Mouse (Mus musculus): ENCODE measurements around the gene Atp6v0b. TPM values are rescaled to one million over a fixed set of nuclear protein-coding genes. Genes with fewer than 3 reads are reported as not detected.

Atp6v0b gene
- polyA plus RNA-seq, 1 experiment from 2014 or later, result 233 TPM

DNA sequence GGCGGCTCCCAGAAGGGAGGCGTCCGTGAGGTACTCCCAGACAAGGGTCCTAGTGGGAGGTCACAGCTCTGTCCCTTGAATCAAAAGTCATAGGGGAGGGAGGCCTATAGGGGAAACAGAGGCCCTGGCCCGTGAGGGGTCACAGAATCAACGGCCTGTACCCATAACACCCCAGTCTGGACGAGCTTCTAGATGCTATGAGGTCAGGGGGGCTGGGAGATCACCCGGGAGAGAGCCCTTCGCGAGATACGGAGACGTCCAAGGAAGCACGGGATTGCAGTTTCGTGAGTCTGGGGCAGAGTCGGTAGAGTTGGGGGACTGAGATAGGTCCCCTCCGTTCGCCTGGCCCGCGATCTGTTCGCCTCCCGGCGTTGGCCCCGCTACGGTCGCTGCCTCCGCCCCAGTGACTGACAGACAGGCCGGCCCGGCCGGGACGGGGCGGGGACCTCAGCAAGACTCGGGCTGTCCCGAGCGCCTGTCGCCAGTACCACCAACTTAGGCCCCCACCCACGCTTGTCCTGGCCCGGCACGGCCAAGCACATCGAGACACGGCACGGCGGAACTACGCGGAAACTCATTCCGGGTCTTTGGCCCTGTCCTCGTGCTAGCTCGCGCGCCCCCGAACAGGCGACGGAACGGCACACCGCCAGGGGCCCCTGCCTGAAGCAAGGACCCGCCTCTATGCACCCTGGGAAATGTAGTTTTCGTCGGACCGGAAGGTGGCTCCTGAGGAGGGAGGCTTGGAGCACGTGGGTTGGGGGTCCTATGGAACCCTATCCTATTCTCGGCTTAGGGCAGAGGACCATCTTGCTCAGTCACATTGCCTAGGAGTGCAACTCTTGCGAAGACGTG is 27.7 kb upstream of the Atp6v0b start, which contains the start of gene Ipo13:
Gene Ipo13, minus strand, starts transcription at position 409 of the 852 bp plus-strand sequence.
- DNase-seq (ENCODE audit: low spot score), result peak; percentile 98
- WGBS, result under 1% methylated on average over 61 of the region's 61 CpGs
- peaks cover 9% of the 10 kb centered on the region; the same call in 1 of the 2 replicates for H3K4me1 ChIP-seq (replicated peaks; ENCODE audit: control insufficient read depth, insufficient read depth, low read length)
- no peaks in the 10 kb centered on the region for H3K36me3 ChIP-seq (ENCODE audit: control insufficient read depth, insufficient read depth, low read length)
- peak; percentile 96 for ATAC-seq (ENCODE audit: low FRiP score)
- peak within 1 kb of the TSS; percentile 61 for H3K27ac ChIP-seq (ENCODE audit: low read depth, low read length)
- peak within 1 kb of the TSS; percentile 99 for H3K4me2 ChIP-seq (replicated peaks; ENCODE audit: low read depth, low read length)
- peak within 1 kb of the TSS; percentile 85 for H3K4me3 ChIP-seq (ENCODE audit: low read depth, low read length)
- H3K9ac ChIP-seq (ENCODE audit: low read depth, low read length), result peak within 1 kb of the TSS; percentile 85
- H3K27me3 ChIP-seq (ENCODE audit: control insufficient read depth, insufficient read depth, low read length), result no peaks in the 10 kb centered on the region
- no peaks in the 10 kb centered on the region for H3K9me3 ChIP-seq (ENCODE audit: control insufficient read depth, low read length)

DNA sequence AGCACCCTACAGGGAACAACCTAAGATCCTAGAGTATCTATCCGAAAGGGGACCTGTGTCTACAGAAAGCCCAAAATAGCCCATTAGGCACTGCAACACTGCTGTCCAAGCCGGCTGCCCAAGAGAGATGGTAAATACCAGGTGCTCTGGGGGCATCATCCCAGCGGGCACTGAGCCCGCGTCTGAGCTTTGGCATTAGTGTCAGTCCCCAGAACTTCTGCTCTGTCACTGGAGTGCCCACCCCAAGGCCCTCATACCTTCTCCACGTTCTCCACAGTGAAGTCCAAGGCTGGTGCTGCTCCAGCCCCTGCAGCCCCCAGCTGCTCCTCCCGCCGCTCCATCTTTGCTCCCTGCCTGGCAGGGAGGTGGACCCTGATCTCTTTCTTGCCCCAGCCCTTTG is 26.9 kb upstream of the Atp6v0b start:
- H3K27ac ChIP-seq (ENCODE audit: low read depth, low read length), result no peak overlapping the region
- peak overlapping the region; percentile 85 for H3K4me3 ChIP-seq (ENCODE audit: low read depth, low read length)
- WGBS, result 13% methylated on average over 8 of the region's 8 CpGs
- H3K4me1 ChIP-seq (replicated peaks; ENCODE audit: control insufficient read depth, insufficient read depth, low read length), result peaks cover 9% of the 10 kb centered on the region; the same call in 1 of the 2 replicates
- DNase-seq (ENCODE audit: low spot score) (peak; percentile 11), ATAC-seq (ENCODE audit: low FRiP score) (no peak; the same call in 1 of the 2 replicates)
- peak overlapping the region; percentile 85 for H3K9ac ChIP-seq (ENCODE audit: low read depth, low read length)
- peak overlapping the region; percentile 99 for H3K4me2 ChIP-seq (replicated peaks; ENCODE audit: low read depth, low read length)
- no peaks in the 10 kb centered on the region for H3K27me3 ChIP-seq (ENCODE audit: control insufficient read depth, insufficient read depth, low read length)
- no peaks in the 10 kb centered on the region for H3K36me3 ChIP-seq (ENCODE audit: control insufficient read depth, insufficient read depth, low read length)
- no peaks in the 10 kb centered on the region for H3K9me3 ChIP-seq (ENCODE audit: control insufficient read depth, low read length)

DNA sequence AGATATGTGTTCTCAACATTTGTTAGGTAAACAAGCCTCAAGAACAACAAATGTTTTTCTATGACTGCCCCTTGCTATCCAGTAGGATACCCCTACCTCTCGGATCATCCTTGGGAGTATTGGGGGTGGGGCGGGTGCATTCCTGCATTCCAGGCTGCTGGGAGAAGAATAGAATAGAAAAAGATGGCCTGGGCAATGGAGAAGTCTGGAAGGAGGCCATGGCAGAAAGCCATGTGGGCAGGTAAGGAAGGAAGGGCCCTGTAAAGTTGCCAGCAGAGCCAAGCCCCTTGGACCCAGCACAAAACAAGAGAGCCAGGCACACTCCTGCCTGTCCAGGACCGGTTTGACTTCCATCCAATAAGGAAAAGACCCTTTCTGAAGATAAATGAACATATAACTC is 26.3 kb upstream of the Atp6v0b start:
- Histone ChIP-seq H3K27ac (ENCODE audit: low read depth, low read length) (no peak overlapping the region), H3K36me3 (ENCODE audit: control insufficient read depth, insufficient read depth, low read length) (no peaks in the 10 kb centered on the region), H3K4me1 (replicated peaks; ENCODE audit: control insufficient read depth, insufficient read depth, low read length) (peaks cover 9% of the 10 kb centered on the region; the same call in 1 of the 2 replicates), H3K27me3 (ENCODE audit: control insufficient read depth, insufficient read depth, low read length) (no peaks in the 10 kb centered on the region), H3K4me2 (replicated peaks; ENCODE audit: low read depth, low read length) (peak overlapping the region; percentile 99), H3K4me3 (ENCODE audit: low read depth, low read length) (peak overlapping the region; percentile 85), H3K9me3 (ENCODE audit: control insufficient read depth, low read length) (no peaks in the 10 kb centered on the region), H3K9ac (ENCODE audit: low read depth, low read length) (no peak overlapping the region)
- WGBS, result 57% methylated on average over 3 of the region's 3 CpGs
- ATAC-seq (ENCODE audit: low FRiP score), result no peak
- DNase-seq (ENCODE audit: low spot score), result no peak

DNA sequence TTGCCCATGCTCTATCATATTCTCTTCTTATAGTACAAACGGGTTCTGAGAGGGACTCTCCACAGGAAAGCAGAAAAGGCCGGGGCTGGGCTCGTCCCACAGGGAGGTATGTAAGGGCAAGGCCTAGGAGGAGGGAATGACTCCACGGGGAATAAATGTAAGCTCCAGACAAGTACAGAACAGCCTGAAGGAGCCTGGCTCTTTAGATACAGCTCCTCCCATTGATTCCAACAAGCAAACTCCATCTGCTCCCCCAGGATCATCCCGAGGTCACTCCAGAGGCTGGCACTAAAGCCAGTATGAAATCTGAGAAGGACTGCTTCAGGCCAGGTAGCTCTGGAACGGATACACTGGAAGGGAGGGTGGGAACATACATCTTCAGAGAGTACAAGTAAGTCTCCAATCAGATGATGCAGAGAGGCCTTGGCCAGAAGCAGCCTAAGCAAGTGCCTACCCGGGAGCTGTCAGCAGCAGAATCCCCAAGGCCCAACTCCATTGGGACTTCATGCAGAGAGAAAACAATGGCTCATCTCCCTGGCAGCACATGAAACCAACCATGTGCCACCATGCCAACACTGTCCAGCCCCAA is 25.6 kb upstream of the Atp6v0b start:
- H3K4me1 ChIP-seq (replicated peaks; ENCODE audit: control insufficient read depth, insufficient read depth, low read length), result peaks cover 9% of the 10 kb centered on the region; the same call in 1 of the 2 replicates
- no peaks in the 10 kb centered on the region for H3K36me3 ChIP-seq (ENCODE audit: control insufficient read depth, insufficient read depth, low read length)
- peak overlapping the region; percentile 85 for H3K4me3 ChIP-seq (ENCODE audit: low read depth, low read length)
- WGBS, result 69% methylated on average over 7 of the region's 7 CpGs
- peak overlapping the region; percentile 20; the same call in 1 of the 2 replicates for H3K4me2 ChIP-seq (replicated peaks; ENCODE audit: low read depth, low read length)
- no peaks in the 10 kb centered on the region for H3K9me3 ChIP-seq (ENCODE audit: control insufficient read depth, low read length)
- H3K9ac ChIP-seq (ENCODE audit: low read depth, low read length), result no peak overlapping the region
- no peak for ATAC-seq (ENCODE audit: low FRiP score)
- no peak for DNase-seq (ENCODE audit: low spot score)
- no peak overlapping the region for H3K27ac ChIP-seq (ENCODE audit: low read depth, low read length)
- no peaks in the 10 kb centered on the region for H3K27me3 ChIP-seq (ENCODE audit: control insufficient read depth, insufficient read depth, low read length)

DNA sequence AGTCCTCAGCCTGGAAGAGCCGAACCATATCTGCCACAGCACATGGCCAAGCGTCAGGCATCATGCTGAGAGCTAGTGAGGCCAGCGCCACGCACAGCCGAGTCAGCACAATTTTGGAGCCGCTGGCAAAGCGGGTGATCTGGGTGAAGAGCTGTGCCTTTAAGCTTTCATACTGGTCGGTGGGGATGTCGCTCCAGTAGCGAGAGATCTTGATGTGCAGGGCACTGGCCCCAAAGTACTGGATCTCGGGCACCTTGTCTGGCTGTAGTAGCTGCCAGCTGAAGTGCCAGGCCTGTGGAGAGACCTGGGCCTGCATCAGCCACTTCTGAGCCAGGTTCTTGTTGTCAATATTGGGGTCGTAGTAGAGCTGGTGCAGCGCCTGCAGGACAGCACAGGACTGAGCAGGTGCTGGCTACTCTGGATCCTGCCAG is 25.0 kb upstream of the Atp6v0b start:
- Histone ChIP-seq H3K9ac (ENCODE audit: low read depth, low read length) (no peak overlapping the region), H3K36me3 (ENCODE audit: control insufficient read depth, insufficient read depth, low read length) (no peaks in the 10 kb centered on the region), H3K4me2 (replicated peaks; ENCODE audit: low read depth, low read length) (no peak overlapping the region), H3K27me3 (ENCODE audit: control insufficient read depth, insufficient read depth, low read length) (no peaks in the 10 kb centered on the region), H3K9me3 (ENCODE audit: control insufficient read depth, low read length) (no peaks in the 10 kb centered on the region), H3K4me3 (ENCODE audit: low read depth, low read length) (no peak overlapping the region), H3K27ac (ENCODE audit: low read depth, low read length) (no peak overlapping the region), H3K4me1 (replicated peaks; ENCODE audit: control insufficient read depth, insufficient read depth, low read length) (peaks cover 9% of the 10 kb centered on the region; the same call in 1 of the 2 replicates)
- DNase-seq (ENCODE audit: low spot score), result no peak
- ATAC-seq (ENCODE audit: low FRiP score), result no peak
- WGBS, result 87% methylated on average over 13 of the region's 13 CpGs

DNA sequence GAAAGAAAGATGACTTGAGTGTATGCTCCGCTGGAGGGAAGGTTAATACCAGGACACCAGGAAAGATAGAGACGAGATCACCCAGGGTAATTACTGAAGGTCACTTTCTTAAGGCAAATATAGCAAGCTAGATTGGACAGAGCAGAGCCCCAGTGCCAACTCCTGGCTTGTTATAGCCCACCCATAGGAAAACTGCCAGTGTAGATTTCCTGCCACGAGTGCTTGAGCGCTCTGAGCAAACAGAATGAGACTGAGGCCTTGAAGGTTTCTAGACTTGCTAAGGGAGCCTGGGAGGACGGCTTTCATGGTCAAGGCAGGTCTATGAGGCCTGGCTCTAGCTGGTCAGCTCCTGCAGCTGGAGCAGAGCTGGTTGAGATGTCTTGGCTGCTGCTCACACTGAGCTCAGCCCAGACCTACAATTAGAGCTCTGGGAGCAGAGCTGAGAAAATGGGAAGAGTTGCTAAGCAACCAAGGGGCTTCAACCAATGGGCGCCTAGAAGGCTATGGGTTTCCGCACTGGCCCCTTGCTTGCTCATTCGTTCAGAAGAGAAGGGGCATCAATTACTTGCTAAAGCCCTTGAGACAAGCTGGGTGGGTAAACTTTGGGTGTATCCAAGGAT is 21.8 kb upstream of the Atp6v0b start:
- no peaks in the 10 kb centered on the region for H3K27me3 ChIP-seq (ENCODE audit: control insufficient read depth, insufficient read depth, low read length)
- peaks cover 3% of the 10 kb centered on the region; the same call in 1 of the 2 replicates for H3K36me3 ChIP-seq (ENCODE audit: control insufficient read depth, insufficient read depth, low read length)
- H3K4me3 ChIP-seq (ENCODE audit: low read depth, low read length), result no peak overlapping the region
- peak overlapping the region; percentile 1 for H3K4me2 ChIP-seq (replicated peaks; ENCODE audit: low read depth, low read length)
- H3K4me1 ChIP-seq (replicated peaks; ENCODE audit: control insufficient read depth, insufficient read depth, low read length), result peaks cover 7% of the 10 kb centered on the region; the same call in 1 of the 2 replicates
- 68% methylated on average over 8 of the region's 8 CpGs for WGBS
- peak overlapping the region; percentile 56 for H3K27ac ChIP-seq (ENCODE audit: low read depth, low read length)
- no peaks in the 10 kb centered on the region for H3K9me3 ChIP-seq (ENCODE audit: control insufficient read depth, low read length)
- DNase-seq (ENCODE audit: low spot score), result peak; percentile 37
- H3K9ac ChIP-seq (ENCODE audit: low read depth, low read length), result no peak overlapping the region
- ATAC-seq (ENCODE audit: low FRiP score), result peak; percentile 72

DNA sequence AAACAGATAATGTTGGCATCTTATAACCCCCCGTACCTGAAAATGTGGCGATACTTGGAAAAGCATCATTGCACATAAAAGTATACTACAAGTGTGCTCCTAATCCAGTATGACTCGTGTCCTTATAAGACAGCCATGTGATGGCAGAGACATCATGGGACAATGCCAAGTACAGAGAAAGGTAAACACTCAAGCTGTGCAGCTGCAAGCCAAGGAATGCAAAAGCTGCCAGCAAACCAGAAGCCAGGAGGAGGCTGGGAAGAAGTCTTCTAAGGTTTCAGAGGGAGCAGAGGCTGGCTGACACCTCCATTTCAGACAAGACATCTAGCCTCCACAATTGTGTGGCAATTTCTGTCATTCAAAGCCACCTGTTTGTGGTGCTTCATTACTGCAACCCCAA is 19.1 kb upstream of the Atp6v0b start:
- Histone ChIP-seq H3K9me3 (ENCODE audit: control insufficient read depth, low read length) (no peaks in the 10 kb centered on the region), H3K4me3 (ENCODE audit: low read depth, low read length) (no peak overlapping the region), H3K4me1 (replicated peaks; ENCODE audit: control insufficient read depth, insufficient read depth, low read length) (no peaks in the 10 kb centered on the region), H3K4me2 (replicated peaks; ENCODE audit: low read depth, low read length) (no peak overlapping the region), H3K36me3 (ENCODE audit: control insufficient read depth, insufficient read depth, low read length) (peaks cover 8% of the 10 kb centered on the region; the same call in 1 of the 2 replicates), H3K9ac (ENCODE audit: low read depth, low read length) (no peak overlapping the region), H3K27me3 (ENCODE audit: control insufficient read depth, insufficient read depth, low read length) (no peaks in the 10 kb centered on the region), H3K27ac (ENCODE audit: low read depth, low read length) (no peak overlapping the region)
- ATAC-seq (ENCODE audit: low FRiP score), result no peak
- 90% methylated on average over 3 of the region's 3 CpGs for WGBS
- no peak for DNase-seq (ENCODE audit: low spot score)

DNA sequence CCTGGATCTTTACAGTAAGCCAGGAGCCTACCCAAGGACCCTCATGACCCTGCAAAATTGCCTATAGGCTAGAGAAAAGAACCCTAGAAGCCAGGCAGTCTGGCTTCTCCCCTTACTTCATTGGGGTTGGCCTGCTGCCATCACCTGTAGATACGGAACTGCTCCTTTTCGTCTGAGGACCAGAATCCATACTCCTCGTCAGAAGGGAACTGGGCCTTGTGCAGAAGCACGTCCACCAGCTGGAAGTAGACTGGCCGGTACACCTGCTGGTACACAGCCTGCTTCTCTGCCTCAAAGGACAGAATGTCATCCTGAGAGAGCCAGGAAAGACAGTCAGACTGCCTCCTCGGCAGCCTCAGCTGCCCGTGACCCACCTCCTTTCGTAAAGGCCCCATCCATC is 17.6 kb upstream of the Atp6v0b start:
- DNase-seq (ENCODE audit: low spot score) (no peak), ATAC-seq (ENCODE audit: low FRiP score) (no peak)
- Histone ChIP-seq H3K27ac (ENCODE audit: low read depth, low read length) (no peak overlapping the region), H3K4me3 (ENCODE audit: low read depth, low read length) (no peak overlapping the region), H3K4me2 (replicated peaks; ENCODE audit: low read depth, low read length) (no peak overlapping the region), H3K9ac (ENCODE audit: low read depth, low read length) (no peak overlapping the region), H3K36me3 (ENCODE audit: control insufficient read depth, insufficient read depth, low read length) (peaks cover 8% of the 10 kb centered on the region; the same call in 1 of the 2 replicates), H3K9me3 (ENCODE audit: control insufficient read depth, low read length) (no peaks in the 10 kb centered on the region), H3K4me1 (replicated peaks; ENCODE audit: control insufficient read depth, insufficient read depth, low read length) (no peaks in the 10 kb centered on the region), H3K27me3 (ENCODE audit: control insufficient read depth, insufficient read depth, low read length) (no peaks in the 10 kb centered on the region)
- WGBS, result 93% methylated on average over 8 of the region's 8 CpGs

All from hindbrain, embryonic 11.5 days (tissue).